9 mouse cellular contexts compared by ENCODE assay signal in genomic region chr3:38396760-38397614, GRCm38 (mm10).
DNase-seq lines count a peak whose midpoint lies in the region; ATAC-seq and TF ChIP-seq lines count a peak whose summit lies in the region.
"Had no signal": no experiment of that assay in that cellular context is flagged by ENCODE, and none has a peak within 500 bp of the region (broad histone marks: within the 10 kb centered on the region; RNA-seq: fewer than 3 reads in every experiment).

No protein-coding gene starts in this region.

- peak overlapping the region; percentile 13; the same call in 1 of the 2 replicates for H3K4me3 ChIP-seq in kidney, embryonic 14.5 days (ENCODE audit: low read length)
- H3K4me3 ChIP-seq in hindbrain, embryonic 14.5 days (replicated peaks; ENCODE audit: low read length) = peak overlapping the region; percentile 6; the same call in 1 of the 2 replicates
- H3K4me3 ChIP-seq in midbrain, postnatal 0 days (ENCODE audit: low read depth, low read length) = peak overlapping the region; percentile 29

- no peaks in the 10 kb centered on the region; the same call in 1 of the 2 replicates for H3K9me3 ChIP-seq in kidney, embryonic 14.5 days (ENCODE audit: control insufficient read depth, low read length)
- no peaks in the 10 kb centered on the region for H3K9me3 ChIP-seq in hindbrain, embryonic 14.5 days (ENCODE audit: control insufficient read depth, low read length)
- H3K9me3 ChIP-seq in midbrain, postnatal 0 days (ENCODE audit: low read length) = no peaks in the 10 kb centered on the region
- H3K9me3 ChIP-seq: G1E had no signal

- no peaks in the 10 kb centered on the region for H3K36me3 ChIP-seq in kidney, embryonic 14.5 days (ENCODE audit: control insufficient read depth, insufficient read depth, low read length)
- no peaks in the 10 kb centered on the region for H3K36me3 ChIP-seq in hindbrain, embryonic 14.5 days (replicated peaks; ENCODE audit: control insufficient read depth, insufficient read depth)
- no peaks in the 10 kb centered on the region for H3K36me3 ChIP-seq in midbrain, postnatal 0 days (ENCODE audit: insufficient read depth, low read length)
- H3K36me3 ChIP-seq: G1E had no signal

- DNase-seq in kidney, postnatal 36 days = no peak
- DNase-seq in cerebellum, postnatal 36 days = peak; percentile 26 to 42
- peak; percentile 33 for DNase-seq in hindbrain, embryonic 14.5 days (ENCODE audit: low spot score)
- DNase-seq in midbrain, postnatal 0 days (ENCODE audit: low spot score) = peak; percentile 39
- no peak for DNase-seq in yolk sac, embryonic 10.5 days (ENCODE audit: low spot score)
- DNase-seq in kidney, adult 9 months = no peak

- H3K9ac ChIP-seq in kidney, embryonic 14.5 days (ENCODE audit: low read depth, low read length) = no peak overlapping the region
- 0 out of 2 replicates have a peak overlapping the region, but pooled peaks have one; percentile 20 for H3K9ac ChIP-seq in hindbrain, embryonic 14.5 days
- peak overlapping the region; percentile 24; the same call in 1 of the 2 replicates for H3K9ac ChIP-seq in midbrain, postnatal 0 days (replicated peaks; ENCODE audit: low read length, poor library complexity, severe bottlenecking)

- H3K27me3 ChIP-seq in kidney, embryonic 14.5 days (ENCODE audit: control insufficient read depth, insufficient read depth, low read length) = peaks cover 4% of the 10 kb centered on the region; the same call in 1 of the 2 replicates
- no peaks in the 10 kb centered on the region for H3K27me3 ChIP-seq in hindbrain, embryonic 14.5 days (ENCODE audit: control insufficient read depth, insufficient read depth, low read length)
- H3K27me3 ChIP-seq in midbrain, postnatal 0 days (ENCODE audit: insufficient read depth, low read length) = no peaks in the 10 kb centered on the region

- no peak overlapping the region for H3K27ac ChIP-seq in kidney, embryonic 14.5 days (ENCODE audit: low read depth, low read length)
- no peak overlapping the region for H3K27ac ChIP-seq in hindbrain, embryonic 14.5 days
- peak overlapping the region; percentile 18; the same call in 1 of the 2 replicates for H3K27ac ChIP-seq in midbrain, postnatal 0 days (ENCODE audit: low read depth, low read length)

- H3K4me1 ChIP-seq in kidney, embryonic 14.5 days (ENCODE audit: control insufficient read depth, insufficient read depth, low read length) = no peaks in the 10 kb centered on the region
- peaks cover 6% of the 10 kb centered on the region for H3K4me1 ChIP-seq in hindbrain, embryonic 14.5 days (replicated peaks; ENCODE audit: control insufficient read depth, insufficient read depth, low read length)
- H3K4me1 ChIP-seq in midbrain, postnatal 0 days (ENCODE audit: insufficient read depth, low read length) = no peaks in the 10 kb centered on the region

- TF ChIP-seq CTCF in midbrain, postnatal 0 days (IDR thresholded peaks at IDR 0.05) = no peak

- peak overlapping the region; percentile 23 for H3K4me2 ChIP-seq in kidney, embryonic 14.5 days (replicated peaks; ENCODE audit: low read depth, low read length)
- peak overlapping the region; percentile 44 for H3K4me2 ChIP-seq in hindbrain, embryonic 14.5 days (replicated peaks)
- H3K4me2 ChIP-seq in midbrain, postnatal 0 days (ENCODE audit: low read depth, low read length, poor library complexity, severe bottlenecking) = peak overlapping the region; percentile 55

- ATAC-seq in kidney, embryonic 14.5 days (ENCODE audit: low FRiP score, low TSS enrichment) = no peak
- ATAC-seq in hindbrain, embryonic 14.5 days (ENCODE audit: low FRiP score) = peak; percentile 80
- ATAC-seq in midbrain, postnatal 0 days (ENCODE audit: low FRiP score) = peak; percentile 52; the same call in 1 of the 2 replicates
- ATAC-seq in CD4-positive, CD25-positive, alpha-beta regulatory T cell, adult 4 months = no peak

- WGBS in kidney, embryonic 14.5 days = 5% methylated on average over 20 of the region's 20 CpGs
- WGBS in hindbrain, embryonic 14.5 days = 1% methylated on average over 20 of the region's 20 CpGs
- WGBS in midbrain, postnatal 0 days = 2% methylated on average over 20 of the region's 20 CpGs

Comparison
In these comparisons a context has a peak if more than half of its experiments do, and no peak if none do; other contexts are left out.
1. ATAC-seq: peak in hindbrain, embryonic 14.5 days (single experiment) and midbrain, postnatal 0 days (single experiment); none in kidney, embryonic 14.5 days (single experiment) and CD4-positive, CD25-positive, alpha-beta regulatory T cell, adult 4 months (single experiment).
2. DNase-seq: peak in cerebellum, postnatal 36 days (2 of 2), hindbrain, embryonic 14.5 days (single experiment) and midbrain, postnatal 0 days (single experiment); none in kidney, postnatal 36 days (0 of 2), yolk sac, embryonic 10.5 days (single experiment) and kidney, adult 9 months (single experiment).
3. Peak in every context shown above with its lines, with median percentiles within 50 percentile points of each other: H3K4me2 ChIP-seq and H3K4me3 ChIP-seq.